Mouse (Mus musculus) adrenal gland, postnatal 10 days (tissue): ENCODE results near the gene Itpa. TPM values are rescaled to one million over a fixed set of nuclear protein-coding genes. Genes with fewer than 3 reads are reported as not detected.

Experiments used
- DNase-seq: peaks from one replicate; pipeline ENCODE4 v3.0.0; 2021; ENCODE audit warnings: mixed read lengths
- total RNA-seq, 2 experiments: library from RNA; stranded (reverse); gene quantifications; 2 replicates each; pipeline ENCODE4 v1.2.3; 2021

Itpa gene
- total RNA-seq, 2 experiments from 2014 or later = 26.6 to 33.3 TPM

- no peak for DNase-seq
Observed at GRCm38 (mm10) chr2:130727752-130728151, 60.3 kb downstream of the Itpa start.

GRCm38 (mm10) chr2:130728906-130729585 lies 61.6 kb downstream of the Itpa start:
- no peak for DNase-seq

- DNase-seq = no peak
Observed at GRCm38 (mm10) chr2:130730746-130731145, 63.3 kb downstream of the Itpa start.

Other genes starting within 250 kb of the Itpa start
- 10 to 100 TPM; 57.5 to 58.1 TPM for gene Vps16, start 243.3 kb upstream of the Itpa start, total RNA-seq
- 10 to 100 TPM; 12.3 to 14.3 TPM for gene Pced1a, start 242.9 kb upstream of the Itpa start, total RNA-seq
- gene Ptpra, start 217.3 kb upstream of the Itpa start, total RNA-seq = 100 to 1,000 TPM in 1 of 2 experiments, 10 to 100 TPM in 1; 92.2 to 106 TPM
- gene Mrps26, start 103.9 kb upstream of the Itpa start, total RNA-seq = 10 to 100 TPM; 69.8 to 74.0 TPM
- gene Oxt, start 91.4 kb upstream of the Itpa start, total RNA-seq = not detected
- gene Avp, start 85.1 kb upstream of the Itpa start, total RNA-seq = not detected
- 10 to 100 TPM; 12.0 to 12.6 TPM for gene Fastkd5, start 37.6 kb upstream of the Itpa start, total RNA-seq
- gene Ubox5, start 37.6 kb upstream of the Itpa start, total RNA-seq = 1 to 10 TPM; 5.5 to 5.6 TPM
- gene Lzts3, start 24.8 kb upstream of the Itpa start, total RNA-seq = 1 to 10 TPM; 9.4 to 9.5 TPM
- 100 to 1,000 TPM; 145 to 155 TPM for gene Ddrgk1, start 3.0 kb upstream of the Itpa start, total RNA-seq
- gene Slc4a11, start 29.9 kb downstream of the Itpa start, total RNA-seq = 1 to 10 TPM; 1.2 to 1.6 TPM
- gene 4930402H24Rik, start 238.8 kb downstream of the Itpa start, total RNA-seq = 10 to 100 TPM; 38.9 to 49.6 TPM
- 10 to 100 TPM; 26.5 to 32.7 TPM for gene Atrn, start 238.9 kb downstream of the Itpa start, total RNA-seq